Mouse (Mus musculus): Measurements from ENCODE around the gene Sephs2.
"Not testable (repeated sequence)": the region's sequence is repeated elsewhere in the genome, so short reads cannot be mapped to it uniquely, and the experiment has no call there.

Gene Sephs2

GRCm38 (mm10) chr7:127271093-127271492, 2.8 kb downstream of the Sephs2 start:
- no peak for DNase-seq (ENCODE audit: low spot score in 2 of 2)

GRCm38 (mm10) chr7:127270666-127271065, 3.2 kb downstream of the Sephs2 start:
- no peak for DNase-seq (ENCODE audit: low spot score in 2 of 2)

GRCm38 (mm10) chr7:127270256-127270655, 3.6 kb downstream of the Sephs2 start:
- no peak for DNase-seq (ENCODE audit: low spot score in 2 of 2)

- DNase-seq (ENCODE audit: low spot score in 2 of 2): no peak
These were observed 10.3 kb downstream of the Sephs2 start for GRCm38 (mm10) chr7:127263526-127263925.

- DNase-seq (ENCODE audit: low spot score in 2 of 2): no peak
These were observed 11.5 kb downstream of the Sephs2 start for GRCm38 (mm10) chr7:127262218-127262961.

GRCm38 (mm10) chr7:127260309-127261111, 13.3 kb downstream of the Sephs2 start, which contains the start of gene Dctpp1:
Gene Dctpp1, minus strand, starts transcription at chr7:127260709.
- DNase-seq (ENCODE audit: low spot score in 2 of 2): peak; percentile 99

- DNase-seq (ENCODE audit: low spot score in 2 of 2): no peak
These were observed 14.5 kb downstream of the Sephs2 start for GRCm38 (mm10) chr7:127259186-127259905.

GRCm38 (mm10) chr7:127256518-127256917, 17.3 kb downstream of the Sephs2 start:
- peak in 1 of 2 experiments; percentile 47 for DNase-seq (ENCODE audit: low spot score in 2 of 2)

- DNase-seq (ENCODE audit: low spot score in 2 of 2): no peak
These were observed 17.9 kb downstream of the Sephs2 start for GRCm38 (mm10) chr7:127255965-127256364.

GRCm38 (mm10) chr7:127255008-127255407, 18.8 kb downstream of the Sephs2 start:
- no peak for DNase-seq (ENCODE audit: low spot score in 2 of 2)

- peak; percentile 96 to 98 for DNase-seq (ENCODE audit: low spot score in 2 of 2)
These were observed 19.8 kb downstream of the Sephs2 start for GRCm38 (mm10) chr7:127253821-127254769.

GRCm38 (mm10) chr7:127253341-127253740, 20.5 kb downstream of the Sephs2 start:
- DNase-seq (ENCODE audit: low spot score in 2 of 2): no peak

GRCm38 (mm10) chr7:127252414-127252813, 21.4 kb downstream of the Sephs2 start:
- DNase-seq (ENCODE audit: low spot score in 2 of 2): no peak

- DNase-seq (ENCODE audit: low spot score in 2 of 2): not testable (repeated sequence)
These were observed 23.3 kb downstream of the Sephs2 start for GRCm38 (mm10) chr7:127250511-127250910.

GRCm38 (mm10) chr7:127244658-127245510, 29.0 kb downstream of the Sephs2 start:
- DNase-seq (ENCODE audit: low spot score in 2 of 2): no peak

- peak; percentile 96 for DNase-seq (ENCODE audit: low spot score in 2 of 2)
These were observed 29.8 kb downstream of the Sephs2 start, which contains the start of gene Zfp771 for GRCm38 (mm10) chr7:127243870-127244657. Gene Zfp771, plus strand, starts transcription at chr7:127244274.

- DNase-seq (ENCODE audit: low spot score in 2 of 2): no peak
These were observed 30.4 kb downstream of the Sephs2 start for GRCm38 (mm10) chr7:127243361-127243867.

GRCm38 (mm10) chr7:127234777-127235176, 39.1 kb downstream of the Sephs2 start:
- no peak for DNase-seq (ENCODE audit: low spot score in 2 of 2)

GRCm38 (mm10) chr7:127233765-127234164, 40.1 kb downstream of the Sephs2 start:
- DNase-seq (ENCODE audit: low spot score in 2 of 2): no peak

Measured in right cerebral cortex, postnatal 10 days (tissue).